Mouse (Mus musculus) mesoderm, embryonic 11.5 days (tissue): ENCODE measurements at regions not wholly inside any gene's neighbourhood (a gene's known extent, or its start where the extent isn't known, plus 50 kb on each side); places are given as distances from the start of the nearest gene placed in this dataset.

Experiments
- DNase-seq: peaks from one replicate; pipeline ENCODE4 v3.0.0-alpha.2; 2012; ENCODE audit warnings: low read depth, low spot score

DNA sequence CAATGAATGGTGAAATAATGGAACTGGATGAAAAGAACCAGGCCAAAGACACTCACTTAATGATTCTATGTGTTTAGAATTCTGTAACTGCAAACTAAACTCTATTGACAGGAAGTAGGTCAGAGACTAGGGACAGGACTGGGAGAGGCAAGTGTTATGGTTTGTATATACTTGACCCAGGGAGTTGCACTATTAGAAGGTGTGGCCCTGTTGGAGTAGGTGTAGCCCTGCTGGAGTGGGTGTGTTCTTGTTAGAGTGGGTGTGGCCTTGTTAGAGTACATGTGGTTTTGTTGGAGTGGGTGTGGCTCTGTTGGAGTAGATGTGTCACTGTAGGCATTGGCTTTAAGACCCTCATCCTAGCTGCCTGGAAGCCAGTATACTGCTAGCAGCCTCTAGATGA is 93.0 kb upstream of the Npas2 start:
- DNase-seq = no peak

DNA sequence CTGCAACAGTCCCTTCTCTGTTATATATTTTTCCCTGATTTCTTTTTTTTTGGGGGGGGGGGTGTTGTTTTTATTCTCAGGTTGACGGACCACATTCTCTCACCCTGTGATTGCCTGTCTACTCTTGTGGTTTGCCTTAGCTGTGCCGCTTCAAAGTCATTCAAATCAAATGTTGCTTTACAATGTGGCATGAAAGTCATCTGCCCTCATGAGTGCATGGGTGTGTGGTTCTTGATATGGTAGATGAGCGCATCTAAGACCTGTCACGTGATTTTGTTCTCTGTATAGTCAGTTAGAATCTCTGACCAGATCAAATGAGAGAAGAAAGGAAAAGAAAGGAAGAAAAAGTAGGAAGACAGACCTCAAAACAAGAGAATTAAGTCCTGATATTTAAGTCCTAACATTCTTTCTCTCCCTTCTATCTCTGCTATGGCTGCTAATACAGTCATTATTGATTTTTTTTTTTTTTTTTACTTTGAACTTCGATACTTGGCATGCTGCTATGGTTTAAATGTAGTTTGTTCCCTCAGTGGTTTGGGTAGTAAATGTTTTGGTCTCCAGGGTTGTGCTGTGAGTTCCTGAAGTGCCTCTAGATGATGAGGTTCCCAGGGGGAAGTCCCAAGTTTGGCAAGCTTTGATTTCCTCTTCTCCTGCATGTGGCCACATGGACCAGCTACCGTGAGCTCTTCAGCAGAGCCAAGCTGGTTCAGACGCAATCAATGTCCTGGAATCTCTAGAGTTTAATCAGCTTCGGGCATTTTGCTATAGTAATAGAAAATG is 91.2 kb upstream of the Npas2 start:
- no peak for DNase-seq

DNA sequence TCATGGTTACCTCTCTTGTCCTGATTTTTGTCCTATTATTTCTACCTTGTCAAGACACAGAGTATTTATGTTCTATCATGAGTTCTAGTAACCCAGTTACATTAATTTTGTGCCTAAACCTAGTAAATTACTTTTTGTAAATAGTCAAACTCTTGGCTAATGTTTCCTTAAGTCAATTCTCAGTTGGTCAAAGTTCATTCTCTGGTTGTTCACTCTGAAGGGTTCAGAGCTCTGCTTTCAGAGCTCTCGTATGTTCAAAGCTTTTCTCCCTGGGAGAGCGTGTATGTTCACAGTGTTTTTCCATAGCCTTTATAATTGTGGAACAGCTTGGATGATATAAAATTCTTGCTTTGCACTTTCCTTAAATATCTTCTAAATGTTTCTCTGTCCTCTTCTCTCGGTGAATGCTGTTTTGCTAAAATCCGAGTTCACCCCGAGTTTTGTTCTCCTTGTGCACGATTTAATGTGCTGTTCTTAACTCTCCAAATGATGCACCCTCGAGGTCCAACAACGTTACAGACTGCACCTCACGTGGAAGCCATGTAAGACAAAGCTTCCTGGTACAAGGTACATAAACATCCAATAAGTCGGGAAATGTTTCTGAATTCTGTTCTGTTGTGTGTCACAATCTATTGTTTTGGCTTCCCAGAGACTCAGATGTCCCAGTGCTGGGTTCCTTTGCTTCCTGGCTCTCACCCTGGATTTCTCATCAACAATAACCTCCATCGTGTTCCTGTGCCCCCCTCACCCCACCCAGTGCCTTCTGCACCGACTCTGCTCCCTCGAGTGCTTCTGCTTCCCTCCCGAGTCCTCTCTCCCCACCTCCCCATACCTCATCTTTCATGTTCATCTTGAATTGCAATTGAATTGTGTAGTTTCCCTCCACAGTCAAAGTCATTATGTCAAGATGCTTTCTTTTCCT is 90.3 kb upstream of the Npas2 start:
- DNase-seq = no peak

DNA sequence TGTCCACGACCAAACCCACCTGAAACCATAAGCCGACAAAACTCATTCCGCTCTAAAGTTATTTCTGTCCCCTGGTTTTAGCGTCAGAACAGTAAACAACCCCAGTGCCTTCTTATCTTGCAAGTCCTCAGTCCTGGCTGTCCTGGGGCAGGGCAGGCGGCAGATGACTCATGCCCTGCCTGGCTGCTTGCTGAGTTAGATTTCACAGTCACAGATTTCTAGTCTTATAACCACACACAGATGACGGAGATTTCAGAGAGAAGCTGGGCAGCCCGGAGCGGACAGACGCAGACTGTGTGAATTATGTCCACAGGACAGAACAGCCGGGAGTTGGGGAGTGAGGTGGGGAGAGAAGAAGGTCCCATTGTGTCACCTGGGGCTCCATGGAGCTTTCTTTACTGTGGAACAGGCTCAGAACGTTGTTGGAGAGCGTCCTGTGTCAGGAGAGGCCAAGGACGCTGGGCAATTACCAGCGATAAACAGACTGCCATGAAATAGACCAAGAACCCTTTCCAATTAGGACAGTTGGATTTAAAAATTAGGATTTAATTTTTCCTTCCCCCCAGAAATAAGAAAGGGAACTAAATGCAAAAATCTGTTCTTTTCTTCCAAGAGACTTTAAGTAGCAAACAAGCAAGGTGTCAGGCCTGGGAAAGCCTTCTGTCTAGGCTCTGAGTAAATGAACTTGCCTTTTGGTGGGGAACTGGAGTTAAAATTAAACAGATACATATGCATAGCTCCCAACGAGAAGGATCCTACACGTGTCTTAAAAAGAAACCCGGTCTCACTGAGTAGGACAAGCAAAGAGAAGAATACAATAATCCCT is 87.8 kb upstream of the Npas2 start:
- DNase-seq = no peak

DNA sequence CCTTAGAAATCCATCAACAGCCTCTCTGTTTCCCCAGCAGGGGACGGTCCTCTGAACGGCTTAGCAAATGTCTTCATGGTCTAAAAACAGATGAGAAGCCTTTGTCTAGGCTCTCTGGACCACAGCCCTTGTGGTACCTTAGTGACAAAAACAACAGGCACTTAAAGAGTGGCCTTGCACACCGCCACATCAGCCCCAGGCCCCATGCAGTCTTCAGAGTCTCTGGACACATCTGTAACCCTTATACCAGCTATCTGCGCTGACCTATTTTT is 87.2 kb upstream of the Npas2 start:
- no peak for DNase-seq

DNA sequence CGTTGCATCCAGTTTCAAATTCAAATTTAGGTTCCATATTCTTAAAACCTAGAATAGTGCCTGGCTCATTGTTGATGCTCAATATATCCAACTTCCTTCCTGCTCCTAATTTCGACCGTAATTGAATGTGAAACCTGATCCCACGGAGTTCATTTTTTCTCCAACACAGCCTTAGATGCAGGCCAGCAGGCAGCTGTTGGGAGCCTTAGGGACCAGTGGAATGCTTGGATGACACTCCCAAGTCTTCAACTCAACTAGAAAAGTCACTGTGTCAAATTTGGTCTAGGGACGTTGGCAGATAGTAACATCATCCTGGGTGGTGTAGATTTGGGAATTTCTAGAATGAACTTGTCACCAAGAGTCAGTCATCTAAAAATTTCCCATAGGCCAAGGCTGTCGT is 86.9 kb upstream of the Npas2 start:
- no peak for DNase-seq

DNA sequence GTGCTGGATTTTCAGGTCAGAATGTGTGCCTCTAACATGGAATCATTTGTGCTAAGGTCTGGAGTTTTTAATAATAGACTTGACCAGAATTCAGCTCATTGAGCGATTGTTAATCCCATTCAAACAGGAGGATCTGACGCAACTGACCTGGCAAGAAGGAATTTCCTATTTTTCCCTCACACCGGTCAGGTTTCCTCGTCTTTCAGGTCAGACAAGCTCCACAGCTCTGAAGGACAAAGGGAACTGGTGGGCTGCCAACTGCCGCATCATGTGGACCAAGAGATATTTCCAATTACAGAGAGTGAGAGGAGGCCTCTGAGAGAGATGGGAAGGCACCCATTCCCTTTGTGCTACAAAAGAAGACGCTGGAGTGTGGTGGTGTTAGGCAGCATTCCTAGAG is 77.2 kb upstream of the Npas2 start:
- DNase-seq = no peak

DNA sequence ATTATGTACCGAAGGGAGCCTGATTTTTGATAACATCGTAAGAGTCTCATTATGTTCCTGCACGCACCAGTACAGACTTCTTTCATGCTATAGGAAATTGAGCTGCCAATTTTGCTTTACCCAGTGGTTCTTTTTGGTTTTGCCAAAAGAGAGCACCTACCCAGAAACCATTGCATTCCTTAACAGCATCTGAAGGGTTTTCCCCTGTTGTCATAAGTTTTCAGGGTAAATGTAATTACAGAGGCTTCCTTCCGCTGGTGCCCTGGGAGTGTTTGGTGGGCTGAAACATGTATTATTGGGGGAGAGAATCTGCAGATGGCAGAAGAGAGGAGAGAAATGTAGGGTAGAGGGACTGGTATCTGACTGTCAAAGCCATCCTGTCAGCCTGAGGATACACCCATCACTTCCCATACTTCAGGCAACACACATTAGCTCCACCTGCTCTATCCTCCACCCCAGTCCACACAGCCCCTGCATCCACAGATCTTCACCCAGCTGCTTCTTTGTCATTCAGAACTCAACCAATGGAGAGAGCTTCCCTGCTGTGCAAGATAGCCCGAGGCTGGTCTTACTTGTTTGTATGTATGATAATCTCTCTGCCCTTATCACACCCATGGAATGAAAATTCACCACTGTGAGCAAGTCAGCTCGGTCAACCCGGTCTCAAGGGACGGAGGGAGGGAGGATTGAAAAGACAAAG is 71.1 kb upstream of the Npas2 start:
- no peak for DNase-seq

DNA sequence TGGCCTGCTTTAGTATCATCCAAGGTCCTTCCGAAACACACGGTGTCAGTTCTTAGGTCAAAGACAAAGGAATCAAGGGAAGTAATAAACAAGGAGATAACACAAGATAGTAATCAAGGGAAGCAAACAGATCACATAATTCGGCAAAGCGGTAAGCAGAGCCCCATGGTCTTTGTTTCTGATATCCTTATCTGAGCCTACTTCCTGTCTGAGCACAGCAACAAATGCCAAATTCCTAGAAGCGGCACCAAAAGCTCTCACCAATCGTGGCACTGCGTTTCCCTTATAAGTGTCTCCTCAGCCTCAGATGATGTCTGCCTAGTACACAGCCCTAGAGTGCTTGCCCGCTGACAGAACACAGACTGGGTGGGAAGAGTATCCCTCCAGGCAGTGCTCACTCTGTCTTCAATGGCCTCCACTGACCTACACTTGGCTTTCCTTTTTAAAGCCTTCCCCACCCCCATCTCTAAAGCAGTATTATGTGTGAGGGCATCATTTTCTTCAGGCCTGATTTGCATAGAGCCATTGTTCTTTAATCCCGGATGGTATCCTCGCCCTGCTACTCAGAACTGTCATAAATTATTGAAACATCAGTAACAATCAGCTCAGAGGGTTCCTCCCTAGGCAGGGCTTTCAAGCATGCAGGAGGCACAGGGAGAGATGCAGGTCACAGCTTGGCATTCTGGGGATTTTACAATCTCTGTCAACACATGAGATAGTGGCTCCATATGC is 70.3 kb upstream of the Npas2 start:
- DNase-seq = no peak

DNA sequence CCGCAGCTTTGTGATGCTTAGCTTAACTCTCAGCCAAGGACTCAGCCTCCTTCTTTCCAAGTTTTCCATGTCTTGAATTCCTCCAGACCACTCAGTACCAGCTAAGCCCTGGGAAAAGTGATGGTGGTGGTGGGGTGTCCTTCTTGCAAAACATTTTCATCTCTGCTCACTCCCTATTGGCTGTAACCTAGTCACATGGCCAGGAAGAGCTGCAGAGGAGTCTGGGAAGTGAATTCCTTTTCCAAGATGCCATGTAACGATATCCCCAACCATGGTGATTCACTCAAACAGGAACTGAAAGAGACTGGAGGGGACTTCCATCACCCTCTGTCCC is 69.8 kb upstream of the Npas2 start:
- no peak for DNase-seq

DNA sequence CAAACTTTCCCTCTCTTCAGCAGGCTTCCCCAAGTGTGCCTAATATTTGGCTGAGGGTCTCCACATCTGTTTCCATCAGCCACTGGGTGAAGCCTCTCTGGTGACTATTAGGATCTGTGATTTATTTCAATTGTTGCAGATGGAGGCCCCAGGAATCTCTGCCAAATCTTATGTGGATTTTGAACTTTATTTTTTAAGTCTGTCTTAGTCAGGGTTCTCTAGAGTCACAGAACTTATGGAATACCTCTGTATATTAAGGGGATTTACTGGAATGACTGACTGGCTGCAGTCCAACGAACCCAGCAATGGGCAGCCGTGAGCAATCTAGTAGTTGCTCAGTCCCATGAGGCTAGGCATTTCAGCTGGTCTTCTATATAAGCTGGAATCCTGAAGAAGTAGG is 59.0 kb upstream of the Npas2 start:
- no peak for DNase-seq

DNA sequence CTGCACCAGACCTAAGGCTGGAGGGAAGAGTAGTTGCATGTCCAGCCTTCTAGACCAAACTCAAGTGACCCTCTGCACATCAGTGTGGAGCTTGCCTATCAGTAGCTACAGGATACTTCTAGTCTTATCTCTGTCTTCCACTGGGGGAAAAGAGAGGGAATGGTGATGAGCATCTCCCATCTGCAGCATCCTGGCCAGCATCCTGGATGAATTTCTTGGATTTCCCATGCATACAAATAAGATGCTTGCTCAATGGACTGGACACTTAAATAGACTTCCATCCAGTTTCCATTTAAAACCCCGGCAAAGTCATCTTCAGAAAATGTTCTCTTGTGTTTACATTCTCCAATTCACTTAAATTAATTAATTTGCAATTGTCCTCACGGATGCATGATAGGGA is 50.5 kb upstream of the Npas2 start:
- no peak for DNase-seq

DNA sequence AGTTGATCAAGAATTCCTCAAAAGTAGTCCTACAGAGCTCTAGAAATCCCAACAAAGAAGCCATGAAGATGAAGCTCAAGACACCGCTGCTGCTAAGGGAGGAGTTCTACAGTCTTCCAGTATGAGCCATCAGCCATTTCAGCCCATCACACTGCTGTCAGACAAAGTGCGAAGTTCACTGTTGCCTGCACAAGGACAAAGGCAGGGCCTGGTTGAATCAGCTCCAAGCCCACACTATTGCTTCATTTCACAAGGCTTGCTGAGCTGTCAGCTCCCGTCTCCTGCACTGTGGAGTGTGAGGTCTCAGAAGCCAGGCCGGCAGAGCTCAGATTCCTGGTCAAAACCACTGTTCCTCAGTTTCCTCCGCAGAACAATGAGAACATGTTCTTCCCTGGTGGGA is 49.9 kb upstream of the Npas2 start:
- no peak for DNase-seq
